Mouse (Mus musculus) brain, embryonic 14.5 days (tissue): Measurements from ENCODE around the gene Gm49373. TPM values are rescaled to one million over a fixed set of nuclear protein-coding genes. Genes with fewer than 3 reads are reported as not detected.
A peak's percentile ranks its signal among the peaks of the same experiment; 100 is the strongest.

Source experiments
- DNase-seq: peaks from one replicate; pipeline ENCODE4 v3.0.0-alpha.2; 2011; ENCODE audit warnings: low read depth
- CTCF ChIP-seq: fragments of 200-500 bp; IDR thresholded peaks from 2 replicates; pipeline ENCODE4 v1.5.1; 2012; ENCODE audit warnings: inconsistent platforms, mild to moderate bottlenecking, moderate library complexity, borderline replicate concordance; ENCODE audit not compliant: insufficient read depth, insufficient read length; ENCODE audit errors: extremely low read depth
- POLR2A ChIP-seq: fragments of 200-500 bp; IDR thresholded peaks from 2 replicates; pipeline ENCODE4 v1.6.1; 2012; ENCODE audit warnings: mild to moderate bottlenecking, inconsistent platforms, borderline replicate concordance; ENCODE audit not compliant: poor library complexity, insufficient read depth, insufficient read length, severe bottlenecking; ENCODE audit errors: extremely low read depth
- polyA plus RNA-seq: library from polyadenylated mRNA; depleted of rRNA; stranded (reverse); fragments of >200 nt; gene quantifications from 2 replicates; pipeline ENCODE4 v1.2.3, GENCODE M21; 2012

Gene Gm49373
- polyA plus RNA-seq, 1 experiment = 3.0 TPM

GRCm38 (mm10) chr9:21095958-21096357, 23.1 kb upstream of the Gm49373 start:
- DNase-seq = no peak
- TF ChIP-seq CTCF = no peak
- no peak for TF ChIP-seq POLR2A

GRCm38 (mm10) chr9:21093423-21093822, 20.5 kb upstream of the Gm49373 start:
- no peak for TF ChIP-seq CTCF
- DNase-seq = no peak

GRCm38 (mm10) chr9:21091707-21092320, 18.9 kb upstream of the Gm49373 start, which contains the start of the genes Gm38431 and Raver1:
Gene Gm38431, minus strand, starts transcription at chr9:21091997.
Gene Raver1, minus strand, starts transcription at chr9:21092008.
- TF ChIP-seq CTCF (no peak), POLR2A (peak; percentile 71; the same call in 1 of the 2 replicates)
- peak; percentile 99 for DNase-seq

GRCm38 (mm10) chr9:21090972-21091706, 18.2 kb upstream of the Gm49373 start:
- no peak for DNase-seq
- TF ChIP-seq POLR2A (no peak), CTCF (no peak)

- DNase-seq = no peak
- TF ChIP-seq CTCF (no peak), POLR2A (no peak)
Measured at GRCm38 (mm10) chr9:21090537-21090936, 17.6 kb upstream of the Gm49373 start.

- DNase-seq = no peak
Measured at GRCm38 (mm10) chr9:21083324-21083723, 10.4 kb upstream of the Gm49373 start.

GRCm38 (mm10) chr9:21081127-21081526, 8.2 kb upstream of the Gm49373 start:
- no peak for DNase-seq
- TF ChIP-seq CTCF (no peak), POLR2A (no peak)

More at GRCm38 (mm10) chr9:21083324-21083723, 10.4 kb upstream of the Gm49373 start:
- no peak for TF ChIP-seq CTCF
- TF ChIP-seq POLR2A = no peak

- TF ChIP-seq POLR2A (no peak), CTCF (no peak)
- DNase-seq = no peak
Measured at GRCm38 (mm10) chr9:21075625-21076024, 2.7 kb upstream of the Gm49373 start.

GRCm38 (mm10) chr9:21074173-21074572, 1.3 kb upstream of the Gm49373 start:
- no peak for DNase-seq
- TF ChIP-seq CTCF (no peak), POLR2A (no peak)

- no peak for DNase-seq
Measured at GRCm38 (mm10) chr9:21072641-21073040, 255 bp downstream of the Gm49373 start.

GRCm38 (mm10) chr9:21067006-21067684, 5.8 kb downstream of the Gm49373 start, which contains the start of gene Zglp1:
Gene Zglp1, minus strand, starts transcription at chr9:21067093.
- no peak for TF ChIP-seq CTCF
- no peak for TF ChIP-seq POLR2A
- no peak for DNase-seq

More at GRCm38 (mm10) chr9:21072641-21073040, 255 bp downstream of the Gm49373 start:
- TF ChIP-seq CTCF (no peak), POLR2A (no peak)
